Mouse (Mus musculus): ENCODE data around the gene Foxn2.
"Not testable (repeated sequence)": the region's sequence is repeated elsewhere in the genome, so short reads cannot be mapped to it uniquely, and the experiment has no call there.

Foxn2 gene

GRCm38 (mm10) chr17:88440285-88441000, at the start of gene Foxn2:
TSS of gene Foxn2 (plus strand) at chr17:88440711.
- in situ Hi-C loops (cut with MboI; ENCODE audit: unreplicated experiment in 2 of 2), result loop anchor here (5.0 to 10.0 kb wide), 3 partner anchors 67 to 376 kb away; partner anchors contain the start of gene Fbxo11 (in 1 of the 2)

GRCm38 (mm10) chr17:88397501-88397900, 43.0 kb upstream of the Foxn2 start:
- in situ Hi-C loops (cut with MboI; ENCODE audit: unreplicated experiment in 2 of 2), result no loop called here

GRCm38 (mm10) chr17:88398090-88398489, 42.4 kb upstream of the Foxn2 start:
- in situ Hi-C loops (cut with MboI; ENCODE audit: unreplicated experiment in 2 of 2), result no loop called here

- in situ Hi-C loops (cut with MboI; ENCODE audit: unreplicated experiment in 2 of 2), result no loop called here
Measured at GRCm38 (mm10) chr17:88398854-88399253, 41.7 kb upstream of the Foxn2 start.

GRCm38 (mm10) chr17:88400122-88400521, 40.4 kb upstream of the Foxn2 start:
- in situ Hi-C loops (cut with MboI; ENCODE audit: unreplicated experiment in 2 of 2), result loop anchor here in 1 of 2 experiments (25.0 kb wide), 1 partner anchor 237 kb away; no protein-coding TSS in a partner anchor

GRCm38 (mm10) chr17:88400702-88401475, 39.6 kb upstream of the Foxn2 start:
- in situ Hi-C loops (cut with MboI; ENCODE audit: unreplicated experiment in 2 of 2), result loop anchor here in 1 of 2 experiments (25.0 kb wide), 1 partner anchor 236 kb away; no protein-coding TSS in a partner anchor

GRCm38 (mm10) chr17:88403269-88403668, 37.2 kb upstream of the Foxn2 start:
- in situ Hi-C loops (cut with MboI; ENCODE audit: unreplicated experiment in 2 of 2), result loop anchor here in 1 of 2 experiments (25.0 kb wide), 1 partner anchor 234 kb away; no protein-coding TSS in a partner anchor

- in situ Hi-C loops (cut with MboI; ENCODE audit: unreplicated experiment in 2 of 2), result loop anchor here in 1 of 2 experiments (25.0 kb wide), 1 partner anchor 233 kb away; no protein-coding TSS in a partner anchor
Measured at GRCm38 (mm10) chr17:88404471-88404870, 36.0 kb upstream of the Foxn2 start.

- in situ Hi-C loops (cut with MboI; ENCODE audit: unreplicated experiment in 2 of 2), result loop anchor here in 1 of 2 experiments (25.0 kb wide), 1 partner anchor 232 kb away; no protein-coding TSS in a partner anchor
Measured at GRCm38 (mm10) chr17:88405076-88405475, 35.4 kb upstream of the Foxn2 start.

- in situ Hi-C loops (cut with MboI; ENCODE audit: unreplicated experiment in 2 of 2), result loop anchor here in 1 of 2 experiments (25.0 kb wide), 1 partner anchor 228 kb away; no protein-coding TSS in a partner anchor
Measured at GRCm38 (mm10) chr17:88409706-88410105, 30.8 kb upstream of the Foxn2 start.

- in situ Hi-C loops (cut with MboI; ENCODE audit: unreplicated experiment in 2 of 2), result loop anchor here in 1 of 2 experiments (25.0 kb wide), 1 partner anchor 224 kb away; no protein-coding TSS in a partner anchor
Measured at GRCm38 (mm10) chr17:88413155-88413836, 27.2 kb upstream of the Foxn2 start.

- in situ Hi-C loops (cut with MboI; ENCODE audit: unreplicated experiment in 2 of 2), result loop anchor here in 1 of 2 experiments (25.0 kb wide), 1 partner anchor 217 kb away; no protein-coding TSS in a partner anchor
Measured at GRCm38 (mm10) chr17:88420426-88420825, 20.1 kb upstream of the Foxn2 start.

- in situ Hi-C loops (cut with MboI; ENCODE audit: unreplicated experiment in 2 of 2), result loop anchor here in 1 of 2 experiments (25.0 kb wide), 1 partner anchor 216 kb away; no protein-coding TSS in a partner anchor
Measured at GRCm38 (mm10) chr17:88421246-88421645, 19.3 kb upstream of the Foxn2 start.

GRCm38 (mm10) chr17:88430719-88431118, 9.8 kb upstream of the Foxn2 start:
- in situ Hi-C loops (cut with MboI; ENCODE audit: unreplicated experiment in 2 of 2), result no loop called here

- in situ Hi-C loops (cut with MboI; ENCODE audit: unreplicated experiment in 2 of 2), result no loop called here
Measured at GRCm38 (mm10) chr17:88431486-88431885, 9.0 kb upstream of the Foxn2 start.

- in situ Hi-C loops (cut with MboI; ENCODE audit: unreplicated experiment in 2 of 2), result no loop called here
Measured at GRCm38 (mm10) chr17:88431987-88432386, 8.5 kb upstream of the Foxn2 start.

- in situ Hi-C loops (cut with MboI; ENCODE audit: unreplicated experiment in 2 of 2), result no loop called here
Measured at GRCm38 (mm10) chr17:88435322-88435721, 5.2 kb upstream of the Foxn2 start.

GRCm38 (mm10) chr17:88436284-88436683, 4.2 kb upstream of the Foxn2 start:
- in situ Hi-C loops (cut with MboI; ENCODE audit: unreplicated experiment in 2 of 2), result no loop called here

GRCm38 (mm10) chr17:88436749-88437148, 3.8 kb upstream of the Foxn2 start:
- in situ Hi-C loops (cut with MboI; ENCODE audit: unreplicated experiment in 2 of 2), result not testable (repeated sequence)

GRCm38 (mm10) chr17:88437391-88437790, 3.1 kb upstream of the Foxn2 start:
- in situ Hi-C loops (cut with MboI; ENCODE audit: unreplicated experiment in 2 of 2), result no loop called here
